Mouse (Mus musculus) T-helper 2 cell (primary cell): Measurements from ENCODE around the gene 4921507P07Rik.
"Not testable (repeated sequence)": the region's sequence is repeated elsewhere in the genome, so short reads cannot be mapped to it uniquely, and the experiment has no call there.

Experiments
- in situ Hi-C: fragments of 300-600 bp; cut with MboI, MseI; formaldehyde crosslinking; loops from one replicate; pipeline ENCODE4 v1.15.1; 2025; ENCODE audit warnings: high pct_unique_total_duplicates

The 4921507P07Rik gene

DNA sequence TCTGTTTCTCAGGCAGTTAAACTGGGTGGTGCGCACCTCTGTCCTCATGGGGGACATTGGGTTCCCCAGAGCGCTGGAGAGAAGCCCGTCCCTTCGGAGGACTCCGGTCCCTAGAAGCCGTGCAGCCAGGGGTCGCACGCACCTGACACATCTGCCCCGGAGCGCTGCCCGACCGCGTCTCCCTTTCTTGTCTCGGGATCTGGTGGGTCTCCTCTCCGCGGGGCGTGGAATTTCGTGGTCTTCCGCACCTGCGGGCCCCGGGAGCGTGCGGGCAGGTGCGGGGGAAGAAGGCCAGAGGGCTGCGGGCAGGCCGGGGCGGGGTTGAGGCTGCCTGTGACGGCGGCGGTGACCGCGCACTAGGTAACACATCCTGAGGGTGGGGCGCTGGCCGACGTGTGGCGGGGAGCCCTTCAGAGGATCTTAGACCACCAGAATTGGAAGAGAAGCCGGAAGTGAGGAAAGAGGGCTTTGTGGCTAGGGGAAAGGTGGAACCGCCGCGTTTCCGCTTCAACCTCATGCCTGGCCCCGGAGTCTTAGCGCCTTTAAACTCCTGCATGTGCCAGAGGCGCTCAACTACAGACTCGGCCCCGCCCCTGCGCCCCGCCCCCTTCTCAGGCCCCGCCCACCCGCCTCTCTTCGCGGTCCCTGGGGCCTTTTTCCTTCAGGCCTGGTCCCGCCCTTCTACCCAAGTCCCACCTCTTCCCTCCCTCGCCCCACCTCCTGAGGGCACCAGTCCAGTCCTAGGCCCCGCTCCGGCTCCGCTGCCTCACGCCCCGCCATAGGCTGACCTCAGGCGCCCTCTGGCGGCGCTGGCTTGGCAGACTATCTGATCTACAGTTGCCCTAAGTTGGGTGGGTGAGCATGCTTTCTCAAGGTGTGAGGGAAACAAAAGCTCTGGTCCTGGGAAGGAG is at the start of gene 4921507P07Rik:
Gene 4921507P07Rik (minus strand): TSS at position 332 of the 911 bp plus-strand sequence.
- in situ Hi-C loops = no loop called here

DNA sequence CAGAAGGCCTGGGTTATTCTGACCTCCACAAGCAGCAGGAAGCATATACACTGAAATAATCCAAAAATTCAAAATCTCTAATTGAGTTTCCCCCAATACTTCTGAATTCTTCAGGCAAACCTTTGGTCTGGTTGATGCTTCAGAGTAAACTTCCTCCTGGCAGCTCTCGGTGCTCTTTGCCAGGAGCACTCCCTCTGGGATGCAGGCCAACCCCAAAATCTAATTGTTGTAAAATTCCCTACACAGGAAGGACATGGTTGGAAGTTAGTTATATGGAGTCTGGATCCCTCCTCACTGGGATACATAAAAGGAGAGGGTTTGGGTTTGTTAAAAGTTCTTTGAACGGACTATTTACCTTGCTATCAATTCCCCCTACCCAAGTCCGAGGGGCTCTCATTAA is 48.3 kb upstream of the 4921507P07Rik start:
- in situ Hi-C loops = no loop called here

DNA sequence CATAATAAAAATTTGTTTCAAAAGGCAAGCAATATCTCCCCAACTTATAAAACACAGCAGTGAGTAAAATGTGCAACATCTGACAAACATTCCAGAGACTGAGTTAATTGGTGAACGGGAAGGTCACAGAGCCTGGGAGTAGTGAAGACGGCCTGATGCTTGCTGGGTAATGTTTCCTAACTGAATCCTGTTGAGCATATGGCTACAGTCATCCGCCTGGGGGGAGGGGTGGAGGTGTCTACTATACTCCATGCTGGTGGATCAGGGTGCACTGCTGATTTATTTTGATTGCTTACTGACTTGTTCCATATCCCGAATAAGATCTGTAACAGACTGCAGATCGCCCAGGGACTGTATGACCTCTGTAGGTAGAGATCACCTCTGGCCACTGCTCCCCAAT is 45.5 kb upstream of the 4921507P07Rik start:
- in situ Hi-C loops = no loop called here

DNA sequence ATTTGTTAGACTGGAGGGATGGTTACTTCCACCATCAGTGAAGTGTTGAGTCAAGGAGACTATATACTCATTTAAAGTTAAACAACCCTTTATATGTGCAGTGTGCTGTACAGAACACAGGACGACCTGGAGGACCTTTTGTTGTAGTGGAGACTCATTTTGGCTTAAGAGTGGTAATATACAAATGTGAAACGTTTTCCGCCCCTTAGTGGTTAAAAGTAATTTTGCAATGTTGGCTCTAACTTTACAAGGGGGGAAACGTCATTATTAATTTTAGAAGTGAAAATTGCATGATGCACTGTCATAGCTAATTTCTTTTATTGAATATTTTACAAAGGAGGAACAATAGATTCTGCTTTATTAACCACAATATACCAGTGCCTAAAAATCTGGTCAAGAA is 43.9 kb upstream of the 4921507P07Rik start:
- in situ Hi-C loops = no loop called here

DNA sequence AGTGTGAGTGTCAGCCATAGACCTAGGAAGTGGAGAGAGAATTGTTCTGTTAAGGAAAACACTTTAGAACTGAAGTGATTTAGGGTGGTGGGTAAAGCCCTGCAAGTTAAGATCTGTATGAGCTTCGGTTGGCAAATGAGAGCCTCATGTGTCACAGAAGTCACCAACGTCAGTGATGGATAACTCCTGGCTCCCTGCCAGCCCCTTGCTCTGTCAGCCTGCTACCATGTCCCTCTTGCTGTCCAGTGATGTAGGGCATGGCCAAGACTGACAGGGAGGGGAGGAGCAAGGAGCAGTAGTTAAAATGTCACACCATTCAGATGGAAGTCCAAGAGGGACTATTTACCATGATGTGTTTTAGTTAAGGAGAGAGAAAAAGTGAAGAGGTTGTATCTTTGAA is 43.2 kb upstream of the 4921507P07Rik start:
- in situ Hi-C loops = no loop called here

DNA sequence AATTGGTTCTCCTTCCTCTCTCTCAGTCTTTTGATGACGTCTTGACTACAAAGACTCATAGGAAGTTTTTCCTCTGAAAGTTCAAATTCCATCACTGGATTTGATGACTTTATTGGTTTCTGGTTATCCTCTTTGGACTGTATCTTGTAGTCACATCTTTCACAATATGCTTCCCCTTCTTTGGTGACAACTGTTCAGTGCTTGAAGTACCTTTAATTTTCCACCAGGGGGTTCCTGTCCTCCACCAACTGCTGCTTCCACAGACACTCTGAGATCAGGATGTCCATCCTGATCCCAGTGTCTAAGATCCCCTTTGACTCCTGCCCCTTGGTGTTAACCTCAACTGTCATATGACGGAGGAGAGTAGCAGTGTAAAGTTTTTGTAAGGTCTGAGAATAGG is 29.7 kb upstream of the 4921507P07Rik start:
- in situ Hi-C loops = not testable (repeated sequence)

DNA sequence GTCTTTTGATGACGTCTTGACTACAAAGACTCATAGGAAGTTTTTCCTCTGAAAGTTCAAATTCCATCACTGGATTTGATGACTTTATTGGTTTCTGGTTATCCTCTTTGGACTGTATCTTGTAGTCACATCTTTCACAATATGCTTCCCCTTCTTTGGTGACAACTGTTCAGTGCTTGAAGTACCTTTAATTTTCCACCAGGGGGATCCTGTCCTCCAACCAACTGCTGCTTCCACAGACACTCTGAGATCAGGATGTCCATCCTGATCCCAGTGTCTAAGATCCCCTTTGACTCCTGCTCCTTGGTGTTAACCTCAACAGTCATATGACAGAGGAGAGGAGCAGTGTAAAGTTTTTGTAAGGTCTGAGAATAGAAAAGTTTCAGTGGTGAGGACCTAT is 21.8 kb upstream of the 4921507P07Rik start:
- in situ Hi-C loops = not testable (repeated sequence)

DNA sequence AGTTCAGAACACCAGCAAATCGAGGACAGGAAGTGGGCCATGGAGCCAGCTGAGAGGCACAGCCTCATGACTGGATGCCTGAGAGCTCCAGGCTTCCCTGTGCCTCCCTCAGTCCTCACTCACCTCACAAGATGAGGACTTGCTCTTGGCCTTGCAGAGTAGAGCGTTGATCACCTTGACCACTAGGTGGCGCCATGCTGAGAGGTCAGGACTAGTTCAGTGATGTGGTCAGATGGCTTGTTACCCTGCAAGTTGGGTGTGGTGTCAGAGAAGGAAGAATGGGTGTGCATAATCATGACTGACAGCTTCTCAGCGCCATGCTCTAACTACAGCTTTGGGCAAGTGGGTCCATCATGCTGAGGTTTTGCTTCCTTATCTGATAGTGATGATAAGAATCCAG is 5.2 kb upstream of the 4921507P07Rik start:
- in situ Hi-C loops = no loop called here

DNA sequence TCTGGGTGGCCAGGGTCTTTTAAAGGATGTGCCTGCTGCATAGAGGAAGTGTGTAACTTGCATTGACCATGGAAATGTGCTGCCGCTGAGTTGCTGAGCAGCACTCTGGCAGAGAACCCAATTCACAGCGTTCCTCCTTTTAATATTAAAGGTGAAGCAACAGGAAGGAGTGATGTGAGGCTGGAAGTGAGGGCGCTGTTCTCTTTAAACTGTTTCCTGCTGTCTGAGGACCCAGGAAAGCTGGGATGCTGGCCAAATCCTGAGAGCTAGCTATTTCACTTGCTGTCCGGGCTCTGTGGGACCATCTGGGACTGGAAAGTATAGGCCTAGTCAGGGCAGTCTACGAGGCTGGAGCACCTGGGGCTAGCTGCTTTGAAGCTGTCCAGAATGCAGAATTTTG is 2.1 kb upstream of the 4921507P07Rik start:
- in situ Hi-C loops = no loop called here

DNA sequence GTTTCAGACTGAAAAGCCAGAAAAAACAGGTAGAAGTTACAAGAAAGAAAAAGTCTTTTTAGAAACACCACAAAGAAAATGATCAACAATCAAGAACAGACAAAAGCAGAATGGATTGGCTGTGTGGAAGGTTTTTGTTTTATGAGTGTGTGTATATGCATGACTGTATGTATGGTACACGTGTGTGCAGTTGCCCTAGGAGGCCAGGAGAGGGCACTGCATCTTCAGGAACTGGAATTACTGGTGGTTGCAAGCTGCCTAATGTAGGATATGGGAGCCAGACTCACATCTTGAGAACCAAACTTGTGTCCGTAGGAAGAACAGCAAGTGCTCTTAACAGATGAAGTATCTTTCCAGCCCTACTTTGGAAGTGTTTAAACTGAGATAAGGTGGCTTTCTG is 2.1 kb downstream of the 4921507P07Rik start:
- in situ Hi-C loops = no loop called here

DNA sequence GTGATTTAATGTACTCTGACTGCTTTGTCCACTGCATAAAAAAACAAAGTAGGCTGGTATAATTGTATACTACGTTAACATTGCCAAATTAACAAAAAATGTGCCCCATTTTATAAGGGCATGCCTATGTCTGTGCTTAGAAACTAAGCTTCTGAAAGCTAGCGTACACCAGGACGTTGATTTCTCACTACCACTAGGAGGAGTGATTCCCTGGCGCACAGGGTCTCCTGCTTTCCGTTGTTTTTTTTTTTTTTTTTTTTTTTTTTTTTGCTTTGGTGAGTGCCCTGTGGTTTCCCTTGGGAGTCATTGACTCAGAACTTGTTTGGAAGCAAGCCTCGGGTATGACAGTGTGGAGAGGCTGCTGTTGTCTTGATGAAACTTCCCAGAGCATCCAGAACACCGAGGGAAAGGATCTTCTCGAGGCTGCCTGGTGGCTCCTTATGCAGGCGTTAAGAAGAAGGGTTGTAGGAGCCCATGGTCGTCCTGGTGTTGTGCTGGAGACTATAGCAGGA is 3.0 kb downstream of the 4921507P07Rik start:
- in situ Hi-C loops = no loop called here

DNA sequence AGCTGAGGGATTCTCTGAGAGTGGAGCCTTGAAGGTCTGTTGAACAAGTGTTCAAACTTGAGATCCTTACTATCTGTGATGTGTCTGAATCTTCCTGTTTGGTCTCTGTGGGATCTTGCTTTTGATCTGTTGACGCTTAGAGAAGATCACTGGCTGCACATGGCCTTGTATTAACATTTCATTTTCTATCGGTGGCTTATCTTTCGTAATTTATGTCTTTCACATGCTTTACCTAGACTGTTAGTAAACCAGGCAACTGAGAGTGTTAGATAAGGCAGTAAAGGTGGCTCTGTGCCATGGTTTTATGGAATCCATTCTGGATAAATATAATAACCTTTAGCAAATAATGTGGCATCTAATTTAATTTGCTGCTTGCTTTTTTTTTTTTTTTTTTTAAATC is 6.2 kb downstream of the 4921507P07Rik start:
- in situ Hi-C loops = no loop called here

DNA sequence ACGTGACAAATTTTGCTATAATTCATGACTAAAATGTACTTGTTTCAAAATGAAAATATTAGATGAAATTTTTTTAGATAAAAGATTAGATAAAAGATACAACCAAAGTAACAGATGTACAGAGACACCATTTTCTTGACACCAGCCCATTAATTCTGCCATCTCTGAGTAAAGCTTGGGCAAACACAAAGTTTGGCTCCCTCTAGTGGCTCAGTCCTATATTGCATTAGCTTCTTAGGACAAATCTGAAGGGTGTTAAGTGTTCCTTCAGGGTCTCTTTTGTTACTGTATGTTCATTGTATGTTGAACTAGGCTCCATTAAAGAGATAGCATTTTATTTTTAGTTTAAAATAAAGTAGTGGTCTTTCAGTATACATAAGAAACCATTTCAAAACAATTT is 8.2 kb downstream of the 4921507P07Rik start:
- in situ Hi-C loops = no loop called here

DNA sequence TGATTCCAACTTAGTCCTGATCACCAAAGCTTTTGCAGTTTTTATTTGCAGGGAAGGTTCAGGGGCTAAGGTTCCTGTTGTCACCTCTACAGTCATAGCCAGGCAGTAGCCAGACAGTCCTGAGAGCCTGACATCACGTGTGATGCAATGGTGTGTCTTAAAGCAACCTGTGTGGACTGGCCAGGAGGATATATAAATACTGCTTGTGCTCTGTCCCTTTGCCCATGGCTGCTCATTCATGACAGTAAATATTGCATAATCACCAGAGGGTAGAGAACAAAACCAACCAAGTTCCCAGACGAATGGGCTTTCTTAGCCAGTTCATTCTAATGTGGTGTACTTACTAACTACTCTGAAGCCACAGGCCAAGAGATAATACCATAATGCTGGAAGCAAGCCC is 9.0 kb downstream of the 4921507P07Rik start:
- in situ Hi-C loops = no loop called here

DNA sequence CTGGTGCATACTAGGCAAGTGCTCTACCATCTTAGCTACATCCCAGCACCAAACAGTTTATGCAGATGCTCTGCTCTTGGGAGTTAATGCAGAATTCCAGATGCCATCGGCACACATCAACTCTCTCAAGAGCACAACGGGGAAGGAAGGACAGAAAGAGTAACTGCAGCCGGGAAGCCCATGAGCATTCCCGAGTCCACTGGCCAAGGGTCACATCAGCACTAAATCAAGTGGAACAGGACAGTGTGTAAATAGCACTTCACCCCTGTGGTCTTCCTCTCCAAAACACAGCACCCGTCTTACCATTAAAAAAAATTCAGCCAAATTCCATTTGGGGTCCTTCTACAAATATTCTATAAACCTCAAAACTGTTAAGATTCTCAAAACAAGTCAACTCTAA is 10.1 kb downstream of the 4921507P07Rik start:
- in situ Hi-C loops = no loop called here

DNA sequence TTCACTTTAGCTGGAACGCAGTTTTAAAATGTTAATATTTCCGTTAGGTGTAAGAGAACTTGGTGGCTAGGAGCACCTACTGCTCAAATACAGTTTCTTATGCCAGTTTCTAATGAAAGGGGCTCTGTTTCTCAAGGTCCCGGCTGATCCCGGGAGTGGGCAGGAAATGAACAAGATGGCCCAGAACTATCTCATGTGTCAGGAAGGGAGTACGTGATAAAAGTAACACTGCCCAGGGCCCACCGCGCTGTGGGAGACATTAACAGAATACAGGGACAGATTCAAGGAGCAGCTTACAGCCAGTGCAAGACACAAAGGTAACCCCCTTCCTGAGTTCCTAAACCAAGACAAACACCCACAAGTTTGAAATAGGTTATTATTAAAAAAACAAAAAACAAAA is 10.7 kb downstream of the 4921507P07Rik start:
- in situ Hi-C loops = no loop called here

DNA sequence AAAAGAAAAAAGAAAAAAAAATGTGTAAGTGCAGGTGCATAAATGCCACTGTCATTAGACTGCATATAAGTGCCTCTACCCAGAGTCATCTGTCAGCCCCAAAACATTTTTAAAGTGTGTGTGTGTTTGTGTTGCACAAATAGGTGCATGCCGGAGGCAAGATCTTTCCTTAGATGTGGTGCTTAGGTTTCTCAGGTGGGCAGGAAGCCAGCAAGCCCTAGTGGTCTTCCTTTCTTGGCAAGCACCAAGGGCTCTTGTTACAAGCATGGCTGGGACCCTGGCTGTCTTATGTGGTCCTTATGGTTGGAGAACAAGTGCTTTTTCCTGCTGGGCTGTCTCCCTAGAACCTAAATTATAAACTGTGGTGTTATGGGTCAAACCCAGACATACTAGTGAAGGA is 24.8 kb downstream of the 4921507P07Rik start:
- in situ Hi-C loops = loop anchor here (25.0 kb wide), 1 partner anchor 1859 kb away; the partner anchor contains the start of genes Gimap6, Gimap7 and Gm28053

DNA sequence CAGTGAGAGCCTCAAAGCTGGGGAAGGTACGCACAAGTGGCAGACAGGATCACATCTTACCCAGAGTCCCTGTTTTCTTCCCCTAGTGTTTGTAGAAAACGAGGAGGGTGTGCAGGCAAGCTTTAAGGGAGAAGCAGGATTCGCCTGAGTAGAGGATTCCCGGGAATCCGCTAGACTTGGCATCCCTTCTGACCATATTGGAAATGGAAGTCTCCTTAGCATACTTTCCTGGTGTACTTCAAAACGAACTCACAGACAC is 29.5 kb downstream of the 4921507P07Rik start:
- in situ Hi-C loops = loop anchor here (25.0 kb wide), 1 partner anchor 1855 kb away; the partner anchor contains the start of genes Gimap6, Gimap7 and Gm28053

DNA sequence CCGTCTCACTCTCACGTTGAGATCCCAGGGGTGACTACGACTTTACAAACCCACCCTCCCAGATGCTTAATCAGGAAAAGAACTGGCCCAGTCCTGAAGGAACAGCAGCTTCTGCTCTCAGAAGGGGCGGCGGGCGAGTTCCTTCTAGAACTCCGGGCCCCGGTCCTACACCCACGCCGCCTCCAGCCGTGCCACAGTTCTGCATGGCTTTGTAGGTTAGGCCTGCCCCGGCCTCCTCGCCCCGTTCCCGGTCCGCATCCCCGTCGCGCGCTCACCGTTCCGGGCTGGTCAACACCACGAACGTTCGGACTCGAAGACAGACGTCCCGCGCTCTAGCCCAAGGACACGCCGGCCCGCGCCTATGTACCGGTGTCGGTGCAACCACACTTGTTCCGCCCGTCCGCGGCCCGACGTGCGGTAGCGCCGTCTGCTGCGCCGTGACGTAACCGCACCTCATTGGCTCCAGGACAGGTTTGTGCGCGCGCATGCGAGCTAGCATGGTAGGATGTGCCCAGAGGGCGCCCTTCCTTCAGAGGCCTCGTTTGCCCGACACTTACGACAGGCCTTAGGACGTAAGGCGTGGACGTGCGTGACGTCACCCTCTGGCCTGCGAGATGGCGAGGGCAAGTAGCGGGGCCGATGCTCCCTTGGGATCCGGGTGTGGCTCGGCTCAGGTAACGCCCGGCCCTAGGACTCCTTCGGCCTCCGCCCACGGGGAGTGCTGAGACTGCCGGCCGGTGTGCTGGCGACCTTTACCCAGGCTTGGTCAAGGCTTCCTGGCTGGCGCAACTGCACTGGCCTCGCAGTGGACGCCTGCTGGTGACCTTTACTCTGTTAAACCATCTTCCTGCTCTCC is 30.1 kb downstream of the 4921507P07Rik start, which contains the start of gene Cycs:
Gene Cycs (minus strand): TSS at position 398 of the 856 bp plus-strand sequence.
- in situ Hi-C loops = loop anchor here (25.0 kb wide), 1 partner anchor 1854 kb away; the partner anchor contains the start of genes Gimap6, Gimap7 and Gm28053

DNA sequence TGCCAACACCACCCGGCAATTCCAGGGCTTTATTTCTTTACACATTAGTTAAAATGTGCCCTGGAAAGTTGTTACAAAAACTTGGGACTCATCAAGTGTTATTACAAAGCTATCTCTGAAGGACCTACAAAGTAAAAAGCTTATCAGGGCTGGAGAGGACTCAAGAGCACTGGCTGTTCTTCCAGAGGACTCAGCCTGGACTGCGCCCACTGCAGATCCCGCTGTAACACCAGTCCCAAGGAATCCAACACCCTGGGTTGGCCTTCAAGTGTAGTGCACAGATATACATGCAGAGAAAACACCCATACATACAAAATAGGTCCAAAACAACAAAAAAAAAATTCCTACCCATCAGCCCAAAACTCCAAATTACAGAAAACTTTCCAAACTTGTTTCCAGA is 32.8 kb downstream of the 4921507P07Rik start:
- in situ Hi-C loops = loop anchor here (25.0 kb wide), 1 partner anchor 1851 kb away; the partner anchor contains the start of genes Gimap6, Gimap7 and Gm28053

DNA sequence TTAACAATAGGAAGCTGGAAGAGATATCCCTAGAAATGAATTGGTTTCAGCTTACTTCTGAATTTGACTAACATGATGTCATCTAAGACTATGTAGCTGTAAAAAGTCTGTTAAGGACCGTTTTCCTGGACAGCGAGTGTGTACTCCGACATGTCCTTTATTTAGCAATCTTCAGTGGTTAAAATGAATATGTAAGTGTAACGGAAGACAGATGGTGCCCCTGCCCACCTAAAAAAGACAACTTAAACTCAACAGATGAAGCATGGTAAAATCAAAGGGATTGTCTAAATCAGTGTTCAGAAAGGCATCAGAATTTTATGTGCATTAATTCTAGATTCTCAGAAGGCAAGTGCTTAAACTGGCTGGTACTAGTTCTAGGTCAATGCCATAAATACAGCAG is 34.0 kb downstream of the 4921507P07Rik start:
- in situ Hi-C loops = loop anchor here (25.0 kb wide), 1 partner anchor 1850 kb away; the partner anchor contains the start of genes Gimap6, Gimap7 and Gm28053

DNA sequence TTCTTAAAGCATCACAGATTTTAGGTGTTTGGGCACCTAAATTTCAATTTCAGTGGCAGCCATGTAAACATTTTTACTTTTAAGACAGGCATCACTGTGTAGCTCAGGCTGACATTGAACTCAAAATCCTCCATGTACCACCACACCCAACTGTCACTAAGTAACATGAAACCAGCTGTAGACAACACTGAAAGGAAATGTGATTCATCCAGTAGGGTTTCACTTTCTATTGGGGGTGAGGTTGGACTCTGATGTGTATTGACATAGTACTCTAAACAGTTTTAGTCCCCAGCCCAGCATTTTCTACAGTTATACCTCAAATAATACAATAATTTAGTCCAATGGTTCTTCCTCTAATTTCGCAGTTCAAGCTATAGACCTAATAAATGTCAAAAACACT is 35.7 kb downstream of the 4921507P07Rik start:
- in situ Hi-C loops = loop anchor here (25.0 kb wide), 1 partner anchor 1848 kb away; the partner anchor contains the start of genes Gimap6, Gimap7 and Gm28053
